Mouse (Mus musculus) mammary gland, adult 2 months (tissue): ENCODE measurements around the gene Irx2. TPM values are rescaled to one million over a fixed set of nuclear protein-coding genes. Genes with fewer than 3 reads are reported as not detected.

Experiments used
- polyA plus RNA-seq: library from polyadenylated mRNA; depleted of rRNA; stranded (reverse); fragments of >200 nt; gene quantifications from 2 replicates; pipeline ENCODE4 v1.2.3, GENCODE M21; 2012; ENCODE audit warnings: low replicate concordance; rRNA removed

Irx2 gene
- polyA plus RNA-seq: 33.2 and 135 TPM in 2 replicates

DNA sequence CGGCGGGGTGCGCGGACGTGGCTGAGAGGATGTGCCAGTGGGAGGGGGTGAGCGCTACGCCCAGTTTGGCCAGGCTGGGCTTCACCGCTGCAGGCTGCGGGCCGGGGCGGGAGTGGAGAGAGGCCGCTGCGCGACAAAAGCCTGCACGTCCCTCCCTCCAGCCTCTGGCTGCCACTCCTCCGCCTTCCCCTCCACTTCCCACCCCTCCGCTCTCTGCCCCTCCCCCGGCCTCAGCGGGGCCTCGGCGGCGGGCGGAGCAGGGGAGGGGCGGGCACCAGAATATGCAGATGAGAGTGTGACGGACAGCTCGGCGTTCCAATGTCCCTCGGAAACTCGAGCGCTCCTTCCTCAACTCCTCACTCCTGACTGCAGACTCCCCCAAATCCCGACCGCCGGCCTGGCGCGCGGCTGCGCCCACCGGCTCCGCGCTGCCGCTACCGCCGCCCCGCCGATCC is at the start of gene Irx2:
Irx2 (plus strand) TSS at position 359 of the 455 bp plus-strand sequence.

